Mouse (Mus musculus) adrenal gland, postnatal 36 days (tissue): ENCODE data around the gene Medag. TPM values are rescaled to one million over a fixed set of nuclear protein-coding genes. Genes with fewer than 3 reads are reported as not detected.

Source experiments
- DNase-seq, 2 experiments: peaks; one replicate each; pipeline ENCODE4 v3.0.0; 2021; ENCODE audit warnings: mixed read lengths in 1 of 2
- long read RNA-seq, 2 experiments: library from polyadenylated mRNA; stranded (forward); transcript quantifications; one replicate each; pipeline ENCODE4 v2.0.0; 2021; ENCODE audit warnings: borderline sequencing depth in 2 of 2
- total RNA-seq, 2 experiments: library from RNA; stranded (reverse); gene quantifications; 2 replicates each; pipeline ENCODE4 v1.2.3; 2021

The Medag gene
- 1 to 10 TPM; 3.8 to 9.1 TPM for total RNA-seq
- long read RNA-seq, experiment 1, transcript Medag-201 (5 exons, 2,953 nt): major isoform, 6 of 8 reads
- long read RNA-seq, experiment 1, partial matches to known transcripts: 0 of 8 reads
- long read RNA-seq, experiment 1, other reads (novel, unspliced or antisense): 2 of 8 reads
- long read RNA-seq, experiment 2: 0 reads

DNA sequence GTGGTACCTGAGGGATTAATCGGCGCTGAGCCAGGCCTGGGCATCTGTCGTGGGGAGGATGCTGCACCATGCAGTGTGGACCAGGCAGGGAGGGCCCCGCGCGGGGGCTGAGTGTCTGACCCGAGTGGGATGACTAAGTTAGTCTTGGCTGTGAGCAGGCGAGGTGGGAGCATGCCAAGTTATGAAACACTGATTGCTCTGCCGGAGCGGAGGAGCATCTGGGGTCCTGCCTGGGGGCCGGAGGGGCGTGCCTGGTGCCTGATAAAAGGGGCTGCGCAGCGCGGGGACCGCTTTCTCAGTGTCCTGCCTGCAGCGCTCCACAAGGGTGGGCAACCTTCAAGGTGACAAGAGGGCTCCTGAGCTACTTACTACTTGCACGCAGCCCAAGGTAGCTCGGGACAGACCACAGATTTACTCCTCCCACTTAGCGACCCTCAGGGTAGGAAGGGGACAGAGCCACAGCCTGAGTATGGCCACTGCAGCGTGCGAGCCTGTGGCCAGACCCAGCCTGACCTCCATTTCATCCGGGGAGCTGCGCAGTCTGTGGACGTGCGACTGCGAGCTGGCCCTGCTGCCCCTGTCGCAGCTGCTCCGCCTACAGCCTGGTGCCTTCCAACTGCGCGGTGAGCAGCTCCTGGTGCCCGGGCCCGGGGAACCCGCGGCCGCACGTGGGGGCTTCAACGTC lies at the start of gene Medag:
Gene Medag, plus strand, starts transcription at position 241 of the 685 bp plus-strand sequence.
- peak; percentile 86 to 87 for DNase-seq

- DNase-seq: no peak
Measured at GRCm38 (mm10) chr5:149362626-149363025, 48.9 kb upstream of the Medag start.

DNA sequence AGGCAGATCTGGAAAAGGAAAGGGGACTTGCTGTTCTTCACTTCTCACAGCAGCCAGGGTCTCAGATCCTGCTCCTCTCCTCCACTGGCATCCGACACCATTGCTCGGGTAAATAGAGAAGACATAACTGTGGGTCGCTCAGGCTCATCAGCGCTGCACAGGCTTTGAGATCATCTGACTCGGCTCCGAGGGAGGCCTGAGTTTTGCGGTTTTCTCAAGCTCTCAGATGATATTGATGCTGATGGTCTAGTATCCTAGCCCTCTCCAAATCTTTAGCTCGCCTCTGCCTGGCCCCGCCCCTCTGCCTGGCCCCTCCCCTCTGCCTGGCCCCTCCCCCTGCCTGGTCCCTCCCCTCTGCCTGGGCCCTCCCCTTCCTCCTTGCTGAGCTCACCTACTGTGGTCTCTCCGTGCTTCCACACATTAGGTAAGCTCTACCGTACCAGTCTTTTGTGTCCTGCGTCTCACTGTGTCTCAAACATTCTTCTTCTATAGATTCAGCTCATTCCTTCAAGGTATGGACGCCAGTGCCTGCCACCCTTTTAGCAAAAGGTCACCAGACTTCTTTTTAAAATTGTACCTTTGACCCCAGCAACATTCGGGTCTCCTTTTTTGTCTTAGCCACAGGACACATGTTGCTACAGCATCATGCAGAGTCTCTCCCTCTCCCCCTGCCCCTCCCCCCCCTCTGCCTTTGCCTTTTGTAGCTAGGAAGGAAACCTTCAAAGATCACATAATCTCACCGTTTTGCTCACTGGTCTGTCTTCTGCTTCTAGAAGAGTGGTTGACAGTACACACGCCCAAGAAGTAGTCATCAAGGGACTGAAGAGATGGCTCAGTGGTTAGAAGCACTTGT lies 47.4 kb upstream of the Medag start:
- no peak for DNase-seq

- no peak for DNase-seq
Measured at GRCm38 (mm10) chr5:149367011-149367410, 44.5 kb upstream of the Medag start.

- no peak for DNase-seq
Measured at GRCm38 (mm10) chr5:149367544-149368466, 43.7 kb upstream of the Medag start.

- no peak for DNase-seq
Measured at GRCm38 (mm10) chr5:149368575-149369312, 42.8 kb upstream of the Medag start.

GRCm38 (mm10) chr5:149369373-149370035 lies 42.0 kb upstream of the Medag start:
- no peak for DNase-seq

DNA sequence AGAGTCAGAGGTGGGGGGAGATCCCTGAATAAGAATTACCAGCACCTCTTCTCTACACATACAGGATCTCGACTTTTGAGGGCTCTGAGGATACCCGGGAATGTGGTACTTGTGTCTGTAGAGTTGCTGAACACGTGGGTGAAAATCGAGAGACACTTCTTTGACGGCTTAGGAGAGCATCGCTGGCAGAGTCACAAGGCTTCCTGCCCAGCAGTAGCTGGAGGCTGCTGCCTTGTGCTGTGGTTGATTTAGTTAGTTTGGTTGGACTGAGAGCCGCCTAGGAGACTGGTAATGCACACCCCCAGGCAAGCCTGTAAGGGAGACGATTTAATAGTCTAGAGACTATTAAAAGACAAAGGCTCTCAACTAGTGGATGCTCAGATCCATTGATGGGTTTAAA lies 39.5 kb upstream of the Medag start:
- no peak for DNase-seq

DNA sequence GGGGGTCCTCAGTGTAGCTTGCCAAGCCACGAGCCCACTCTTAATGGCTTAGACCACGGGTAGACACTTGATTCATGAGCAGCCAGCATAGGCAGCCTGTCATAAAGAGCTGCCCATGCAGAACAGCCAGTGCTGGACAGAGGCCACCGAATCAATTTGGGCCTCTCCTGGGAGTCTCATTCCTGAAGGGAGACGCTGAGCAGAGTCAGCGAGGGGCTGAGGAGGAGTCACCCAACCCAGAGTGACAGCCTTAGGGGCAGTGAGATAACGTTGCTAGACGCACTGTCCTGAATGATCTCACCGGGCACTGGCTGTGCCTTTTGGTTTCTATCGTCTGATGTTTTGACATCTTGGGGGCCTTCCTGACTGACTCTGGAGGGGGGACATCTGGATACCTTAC lies 38.3 kb upstream of the Medag start:
- peak in 1 of 2 experiments; percentile 54 for DNase-seq

GRCm38 (mm10) chr5:149374026-149374425 lies 37.5 kb upstream of the Medag start:
- peak; percentile 46 to 51 for DNase-seq

DNA sequence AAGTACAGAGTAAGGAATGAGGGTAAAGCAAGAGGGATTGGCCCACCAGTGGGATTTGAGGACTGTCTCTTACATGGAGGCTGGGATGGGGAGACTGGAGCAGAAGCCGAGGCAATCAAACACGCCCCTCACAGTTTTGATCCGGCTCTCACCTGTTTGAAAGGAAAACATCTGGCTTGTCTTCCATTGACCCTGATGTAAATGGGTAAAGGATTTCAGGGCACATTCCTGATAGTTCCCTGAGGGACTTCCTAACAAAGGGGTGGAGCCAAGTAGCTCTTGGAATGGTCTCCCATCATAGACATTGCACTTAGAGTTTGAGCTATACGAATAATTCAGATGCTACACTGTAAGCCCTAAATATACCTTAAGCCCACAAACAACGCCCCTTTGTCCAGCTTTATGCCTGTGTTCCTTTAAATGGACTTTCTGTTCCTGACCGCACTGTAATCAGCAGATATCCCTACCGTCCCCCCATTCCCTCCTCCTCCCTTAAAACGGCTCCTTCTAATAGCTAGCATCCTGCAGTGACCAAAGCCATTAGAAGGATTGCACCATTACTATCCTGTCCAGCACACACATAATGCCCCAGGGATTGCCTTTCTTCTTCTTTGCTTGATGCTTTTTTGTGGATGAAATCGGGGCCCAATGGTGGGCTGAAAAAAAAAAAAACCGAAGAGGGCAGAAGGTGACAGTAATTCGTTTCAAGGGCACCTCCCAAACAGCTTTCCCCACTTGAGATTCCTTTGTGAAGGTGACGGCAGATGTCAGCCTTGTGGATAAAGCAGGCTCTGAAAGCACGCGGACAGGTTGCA lies 36.3 kb upstream of the Medag start:
- no peak for DNase-seq

DNA sequence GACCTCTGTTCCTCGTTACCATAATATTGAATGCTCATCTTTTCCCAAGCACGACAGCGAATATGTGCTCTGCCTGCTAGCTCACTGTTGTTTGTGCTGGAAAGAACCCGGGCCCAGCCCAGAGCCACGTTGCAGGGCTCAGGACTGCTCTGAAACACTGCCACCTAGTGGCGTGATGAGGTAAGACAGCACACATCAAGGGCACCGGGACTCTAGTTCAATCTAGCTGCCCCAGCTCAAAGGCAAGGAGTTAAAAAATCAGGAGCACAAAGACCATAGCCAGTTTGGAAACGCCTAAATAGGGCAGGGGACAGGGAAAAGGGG lies 35.7 kb upstream of the Medag start:
- DNase-seq: peak; percentile 83 to 88

- DNase-seq: no peak
Measured at GRCm38 (mm10) chr5:149376367-149376766, 35.2 kb upstream of the Medag start.

- no peak for DNase-seq
Measured at GRCm38 (mm10) chr5:149377253-149377652, 34.3 kb upstream of the Medag start.

- DNase-seq: no peak
Measured at GRCm38 (mm10) chr5:149378566-149378965, 33.0 kb upstream of the Medag start.

DNA sequence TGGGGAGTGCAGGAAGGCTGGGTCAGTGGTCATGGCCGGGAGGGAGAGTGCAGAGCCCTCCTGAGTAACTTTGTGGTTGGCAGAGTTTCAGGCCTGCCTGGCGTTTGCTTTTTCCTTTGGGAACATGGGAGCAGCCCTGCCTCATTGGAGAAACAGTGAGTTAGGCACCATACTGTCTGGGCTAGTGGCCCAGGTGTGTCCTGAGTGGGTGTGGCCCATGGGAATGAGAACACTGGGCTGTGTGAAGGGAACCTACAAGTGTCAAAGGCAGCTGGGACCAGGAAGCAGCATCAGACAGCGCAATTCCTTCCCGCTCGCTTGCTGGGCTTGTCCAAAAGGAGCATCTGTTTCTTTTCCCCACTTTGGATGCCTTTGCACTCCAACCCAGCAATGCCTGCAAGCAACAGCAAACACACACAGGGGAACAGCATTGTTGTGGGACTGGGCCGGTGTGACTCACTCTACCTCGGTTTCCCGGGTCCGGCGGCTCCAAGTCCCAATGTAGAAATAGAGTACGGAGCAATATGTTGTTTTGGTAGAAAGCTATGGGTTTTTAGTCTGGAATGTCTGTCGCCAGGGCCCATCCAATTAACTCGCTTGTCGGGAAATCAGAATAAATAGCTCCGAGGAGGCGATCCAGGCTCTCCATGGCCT lies 32.3 kb upstream of the Medag start:
- no peak for DNase-seq

DNA sequence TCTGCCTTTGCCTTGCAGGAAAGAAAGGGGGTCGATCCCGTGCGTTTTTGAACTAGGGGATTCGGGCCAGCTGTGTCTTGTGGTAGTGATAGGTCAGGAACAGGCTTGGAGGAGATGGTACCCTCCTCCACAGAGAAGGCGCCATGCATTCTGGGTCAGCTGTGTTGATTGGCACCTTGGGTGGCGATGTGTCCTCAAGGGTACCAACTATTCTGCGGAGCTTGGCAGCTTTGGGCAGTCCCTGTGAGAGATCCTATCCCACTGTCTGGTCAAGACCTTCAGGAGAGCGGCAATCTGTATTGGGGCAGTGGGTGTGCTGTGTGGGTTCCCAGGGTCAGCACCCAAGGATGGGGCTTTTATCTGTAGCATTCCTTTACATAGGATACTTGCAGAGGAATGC lies 31.7 kb upstream of the Medag start:
- no peak for DNase-seq

GRCm38 (mm10) chr5:149380388-149380916 lies 31.1 kb upstream of the Medag start:
- DNase-seq: peak in 1 of 2 experiments; percentile 19

- DNase-seq: no peak
Measured at GRCm38 (mm10) chr5:149381948-149382347, 29.6 kb upstream of the Medag start.
